Mouse (Mus musculus) frontal cortex, postnatal 36 days (tissue): ENCODE measurements around the gene 1700029P11Rik.

Experiments
- DNase-seq, 2 experiments: peaks; one replicate each; pipeline ENCODE4 v3.0.0; 2022; ENCODE audit warnings: low spot score in 2 of 2

1700029P11Rik gene

GRCm38 (mm10) chr15:82014745-82015391, 34.5 kb downstream of the 1700029P11Rik start:
- no peak for DNase-seq

DNA sequence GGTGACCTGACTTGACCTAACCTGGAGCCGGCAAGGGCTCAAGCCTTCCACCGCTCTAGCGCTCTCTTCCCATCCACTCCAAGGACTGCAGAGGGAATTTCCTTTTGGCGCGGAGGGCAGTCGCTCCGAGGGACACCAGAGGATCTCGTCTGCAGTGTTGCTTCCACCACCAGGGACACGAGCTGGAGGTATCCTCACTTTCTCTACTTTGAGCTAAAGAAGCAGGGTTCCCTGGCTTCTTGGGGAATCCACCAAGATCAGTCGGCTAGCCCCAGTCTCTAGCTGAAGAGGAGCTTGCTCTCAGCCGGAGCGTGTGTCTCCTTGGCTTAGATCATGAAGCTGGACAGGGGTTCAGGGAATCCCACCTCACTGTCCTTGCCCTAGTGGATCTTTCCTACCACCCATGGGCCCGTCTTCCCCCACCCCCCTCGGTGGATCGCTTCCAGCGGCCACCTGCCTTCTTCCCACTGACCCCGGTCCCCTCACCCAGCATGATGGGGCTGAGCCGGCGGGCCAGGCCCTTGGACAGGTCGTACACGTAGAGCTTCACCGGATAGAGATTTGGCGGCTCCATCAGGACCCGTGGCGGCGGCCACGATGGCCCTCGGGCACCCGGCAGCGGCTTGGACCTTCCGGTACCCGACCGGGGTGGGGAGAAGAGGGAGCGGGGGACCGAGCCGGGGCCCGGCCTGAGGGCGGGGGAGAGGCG, 35.2 kb downstream of the 1700029P11Rik start:
- DNase-seq, result peak; percentile 24 to 32

GRCm38 (mm10) chr15:82016101-82016808, 35.9 kb downstream of the 1700029P11Rik start:
- peak; percentile 100 for DNase-seq

GRCm38 (mm10) chr15:82016830-82017229, 36.5 kb downstream of the 1700029P11Rik start:
- DNase-seq, result no peak

DNA sequence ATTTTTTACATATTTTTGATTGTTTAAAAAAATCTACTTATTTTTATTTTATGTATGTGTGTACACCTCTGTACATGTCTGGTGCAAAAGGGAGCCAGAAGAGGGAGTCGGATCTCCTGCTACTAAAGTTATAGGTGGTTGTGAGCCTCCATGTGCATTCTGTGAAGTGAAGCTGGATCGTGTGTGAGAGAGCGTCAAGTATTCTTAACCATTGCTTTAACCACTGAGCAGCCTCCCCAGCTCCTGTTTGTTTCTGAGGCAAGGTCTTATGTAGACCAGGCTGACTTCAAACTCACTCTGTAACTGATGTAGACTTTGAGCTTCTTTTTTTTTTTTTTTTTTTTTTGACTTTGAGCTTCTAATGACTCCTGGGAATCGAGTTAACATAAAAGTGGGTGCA, 37.1 kb downstream of the 1700029P11Rik start:
- DNase-seq, result no peak

DNA sequence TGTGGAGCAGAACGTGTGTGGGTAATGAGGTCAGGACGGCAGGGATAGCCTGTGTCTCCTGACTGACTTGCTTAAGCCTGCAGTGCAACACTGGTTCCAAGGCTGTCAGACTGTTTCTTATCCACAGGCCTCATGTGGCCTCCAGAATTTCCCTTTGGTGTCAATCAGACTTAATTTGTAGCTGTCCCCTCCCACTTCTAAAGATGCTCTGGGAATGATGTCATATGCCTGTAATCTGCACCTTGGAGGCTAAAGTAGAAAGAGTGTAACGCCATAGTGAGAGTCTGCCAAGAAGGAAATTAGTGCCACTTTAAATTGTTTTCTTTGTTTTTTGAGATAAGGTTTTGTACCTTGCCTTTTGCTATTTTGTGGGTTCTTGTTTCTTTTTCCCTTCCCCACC, 38.9 kb downstream of the 1700029P11Rik start:
- no peak for DNase-seq

DNA sequence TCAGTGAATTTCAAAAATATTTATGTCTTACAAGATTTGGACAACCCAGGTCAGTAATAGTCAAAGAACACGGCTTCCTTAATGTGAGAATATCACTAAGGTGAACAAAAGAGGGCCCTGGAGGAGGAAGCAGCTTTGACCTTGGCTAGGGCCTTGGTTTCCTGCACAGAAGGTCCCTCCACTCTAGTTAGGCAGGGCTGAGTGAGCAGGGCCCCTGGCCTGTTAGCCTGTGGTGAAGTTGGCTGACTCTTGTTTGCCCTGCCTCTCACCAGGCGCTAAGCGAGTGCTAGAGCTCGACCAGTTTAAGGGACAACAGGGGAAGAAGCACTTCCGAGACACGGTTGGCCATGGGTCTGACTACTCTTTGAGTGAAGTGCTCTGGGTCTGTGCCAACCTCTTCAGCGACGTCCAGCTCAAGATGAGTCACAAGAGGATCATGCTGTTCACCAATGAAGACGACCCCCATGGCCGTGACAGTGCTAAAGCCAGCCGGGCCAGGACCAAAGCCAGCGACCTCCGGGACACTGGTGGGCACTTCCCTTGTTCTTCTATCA, 42.3 kb downstream of the 1700029P11Rik start:
- DNase-seq, result no peak

GRCm38 (mm10) chr15:82023965-82024635, 43.8 kb downstream of the 1700029P11Rik start:
- DNase-seq, result no peak

DNA sequence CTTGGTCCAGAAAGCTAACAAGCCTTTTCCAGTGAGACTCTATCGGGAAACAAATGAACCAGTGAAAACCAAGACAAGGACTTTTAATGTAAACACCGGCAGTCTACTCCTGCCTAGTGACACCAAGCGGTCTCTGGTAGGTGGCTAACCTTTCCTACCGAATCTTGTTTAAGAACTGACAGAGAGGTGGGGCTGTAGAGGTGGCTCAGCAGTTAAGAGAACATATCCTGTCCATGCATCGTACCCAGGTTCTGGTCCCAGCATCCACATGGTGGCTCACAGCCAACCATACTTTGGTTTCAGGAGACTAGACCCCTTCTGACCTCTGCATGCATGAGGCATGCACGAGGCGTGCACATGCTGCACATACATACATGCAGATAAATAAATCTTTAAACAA, 46.9 kb downstream of the 1700029P11Rik start:
- DNase-seq, result no peak

GRCm38 (mm10) chr15:82027726-82028125, 47.4 kb downstream of the 1700029P11Rik start:
- DNase-seq, result no peak
